ENCODE assay signal across 10 mouse cellular contexts in the genomic region with DNA sequence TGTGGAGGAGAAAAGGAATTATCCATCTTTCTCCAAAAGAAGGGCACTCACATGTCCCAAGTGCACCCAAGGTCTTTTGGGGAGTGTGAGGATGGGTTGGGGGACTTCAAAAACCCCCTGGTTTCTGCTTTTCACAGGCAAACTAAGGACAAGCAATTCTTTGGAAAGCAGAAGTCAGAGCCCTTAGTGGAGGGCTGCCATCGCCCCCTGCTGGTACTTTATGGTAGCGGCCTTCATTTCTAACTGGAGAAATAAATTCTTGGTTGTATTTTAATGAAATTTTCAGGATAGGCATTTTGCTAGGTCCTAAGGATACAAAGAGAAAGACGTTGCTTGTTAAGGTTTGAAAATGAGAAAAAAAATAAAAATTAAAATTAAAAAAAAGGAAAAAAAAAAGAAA. TPM values are rescaled to one million over a fixed set of nuclear protein-coding genes. Genes with fewer than 3 reads are reported as not detected.
DNase-seq lines count a peak whose midpoint lies in the region; ATAC-seq and TF ChIP-seq lines count a peak whose summit lies in the region.
"Had no signal": no experiment of that assay in that cellular context is flagged by ENCODE, and none has a peak within 500 bp of the region (broad histone marks: within the 10 kb centered on the region; RNA-seq: fewer than 3 reads in every experiment).

No protein-coding gene starts in this region.

- H3K9me3 ChIP-seq in heart, embryonic 10.5 days: no peaks in the 10 kb centered on the region
- H3K9me3 ChIP-seq in E14TG2a.4 (ENCODE audit: low read length): no peaks in the 10 kb centered on the region
- H3K9me3 ChIP-seq: embryonic facial prominence, embryonic 15.5 days had no signal

- peak; percentile 40 to 69 for DNase-seq in heart, postnatal 10 days
- no peak for DNase-seq in heart, embryonic 10.5 days (ENCODE audit: low spot score)
- peak; percentile 45 to 57 for DNase-seq in layer of hippocampus, postnatal 36 days
- DNase-seq in thymus, postnatal 0 days (ENCODE audit: low spot score): peak; percentile 47

- intact Hi-C loops in heart, postnatal 10 days (cut with DNase I): loop anchor here (2.0 to 5.0 kb wide), 2 partner anchors 36 to 152 kb away; no protein-coding TSS in a partner anchor

- H3K36me3 ChIP-seq in heart, embryonic 10.5 days: no peaks in the 10 kb centered on the region
- no peaks in the 10 kb centered on the region for H3K36me3 ChIP-seq in E14TG2a.4 (ENCODE audit: insufficient read depth, low read length)
- H3K36me3 ChIP-seq: embryonic facial prominence, embryonic 15.5 days had no signal

- H3K27me3 ChIP-seq in heart, embryonic 10.5 days (ENCODE audit: insufficient read depth, poor library complexity, severe bottlenecking): peaks cover 4% of the 10 kb centered on the region
- H3K27me3 ChIP-seq in E14TG2a.4 (ENCODE audit: insufficient read depth, low read length): no peaks in the 10 kb centered on the region
- H3K27me3 ChIP-seq: embryonic facial prominence, embryonic 15.5 days had no signal

- H3K4me3 ChIP-seq in heart, embryonic 10.5 days: no peak overlapping the region
- H3K4me3 ChIP-seq in E14TG2a.4 (replicated peaks; ENCODE audit: low read length): no peak overlapping the region
- no peak overlapping the region for H3K4me3 ChIP-seq in bone marrow, adult 2 months (replicated peaks; ENCODE audit: control insufficient read depth, low read depth, low read length)
- H3K4me3 ChIP-seq: embryonic facial prominence, embryonic 15.5 days; megakaryocyte, embryonic 14.5 days had no signal

- no peak for TF ChIP-seq POLR2A in bone marrow, adult 2 months (IDR thresholded peaks at IDR 0.05; ENCODE audit: borderline replicate concordance, control insufficient read depth, low read depth, low read length)

- H3K4me1 ChIP-seq in heart, embryonic 10.5 days: no peaks in the 10 kb centered on the region
- peaks cover 50% of the 10 kb centered on the region for H3K4me1 ChIP-seq in E14TG2a.4 (replicated peaks; ENCODE audit: low read depth, low read length)
- H3K4me1 ChIP-seq in bone marrow, adult 2 months (ENCODE audit: control insufficient read depth, insufficient read depth, low read length): no peaks in the 10 kb centered on the region
- H3K4me1 ChIP-seq: embryonic facial prominence, embryonic 15.5 days; megakaryocyte, embryonic 14.5 days had no signal

- WGBS in heart, embryonic 10.5 days: 8% methylated on average over 3 of the region's 3 CpGs
- WGBS in bone marrow, adult 2 months: 3% methylated on average over 3 of the region's 3 CpGs

- 0 out of 2 replicates have a peak, but pooled peaks have one; percentile 64 for ATAC-seq in erythroblast, adult 5-6 weeks (replicated peaks; ENCODE audit: low FRiP score, poor library complexity, severe bottlenecking)
- peak; percentile 75 for ATAC-seq in megakaryocyte progenitor cell, adult 5-6 weeks (replicated peaks; ENCODE audit: poor library complexity)

- TF ChIP-seq CTCF in E14TG2a.4 (conservative IDR thresholded peaks at IDR 0.05; ENCODE audit: low read length): peak; percentile 93
- peak; percentile 68 for TF ChIP-seq CTCF in bone marrow, adult 2 months (IDR thresholded peaks at IDR 0.05; ENCODE audit: control insufficient read depth, insufficient read depth, low read length)

- H3K27ac ChIP-seq in heart, embryonic 10.5 days: no peak overlapping the region
- no peak overlapping the region for H3K27ac ChIP-seq in bone marrow, adult 2 months (ENCODE audit: control insufficient read depth, insufficient read depth, low read depth, low read length, poor library complexity)
- H3K27ac ChIP-seq: embryonic facial prominence, embryonic 15.5 days had no signal

RNA-seq across cellular contexts. Expression of gene Ticrr, which starts 11.0 kb away (rescaled TPM):
- 1 to 10 TPM; 2.0 TPM for total RNA-seq in heart, postnatal 10 days (2021)
- polyA plus RNA-seq in heart, embryonic 10.5 days (2016; fragmentation: Nextera tagmentation; extraction: Ambion mirVana): 9.2 and 15.5 TPM in 2 replicates
- polyA plus RNA-seq in bone marrow, adult 2 months (2011; ENCODE audit: insufficient read depth, insufficient read length, low replicate concordance, missing spikeins): 6.0 and 13.8 TPM in 2 replicates
- total RNA-seq in erythroblast, adult 5-6 weeks (2015; ENCODE audit: low replicate concordance): 11.9 and 15.3 TPM in 2 replicates
- total RNA-seq in erythroblast, adult 5-6 weeks (2017; ENCODE audit: low replicate concordance): 9.0 and 12.8 TPM in 2 replicates
- total RNA-seq in layer of hippocampus, postnatal 36 days (2021): under 1 TPM; 0.10 to 0.20 TPM
- 32.2 and 41.3 TPM in 2 replicates for total RNA-seq in megakaryocyte progenitor cell, adult 5-6 weeks (2015)
- 16.9 and 19.4 TPM in 2 replicates for total RNA-seq in megakaryocyte progenitor cell, adult 5-6 weeks (2017)
- 6.0 and 7.2 TPM in 2 replicates for polyA plus RNA-seq in thymus, postnatal 0 days (2015; fragmentation: Nextera tagmentation; extraction: Ambion mirVana)

RNA-seq across cellular contexts. Expression of gene Rhcg, which starts 31.5 kb away (rescaled TPM):
- total RNA-seq in heart, postnatal 10 days (2021): under 1 TPM in 1 of 2 experiments, not detected in 1; 0.26 TPM
- not detected in 2 replicates for polyA plus RNA-seq in heart, embryonic 10.5 days (2016; fragmentation: Nextera tagmentation; extraction: Ambion mirVana)
- not detected in 2 replicates for polyA plus RNA-seq in bone marrow, adult 2 months (2011; ENCODE audit: insufficient read depth, insufficient read length, low replicate concordance, missing spikeins)
- total RNA-seq in erythroblast, adult 5-6 weeks (2015; ENCODE audit: low replicate concordance): 0.42 TPM in 1 of 2 replicates, not detected in the other
- total RNA-seq in erythroblast, adult 5-6 weeks (2017; ENCODE audit: low replicate concordance): 0.26 TPM in 1 of 2 replicates, not detected in the other
- 1 to 10 TPM; 1.1 to 1.2 TPM for total RNA-seq in layer of hippocampus, postnatal 36 days (2021)
- total RNA-seq in megakaryocyte progenitor cell, adult 5-6 weeks (2015): 0.29 and 1.9 TPM in 2 replicates
- total RNA-seq in megakaryocyte progenitor cell, adult 5-6 weeks (2017): 0.17 and 2.0 TPM in 2 replicates
- 0.57 and 0.82 TPM in 2 replicates for polyA plus RNA-seq in thymus, postnatal 0 days (2015; fragmentation: Nextera tagmentation; extraction: Ambion mirVana)
